Mouse (Mus musculus) urinary bladder, postnatal 4 days (tissue): Measurements from ENCODE around the gene Agbl5.
A peak's percentile ranks its signal among the peaks of the same experiment; 100 is the strongest.
"Not testable (repeated sequence)": the region's sequence is repeated elsewhere in the genome, so short reads cannot be mapped to it uniquely, and the experiment has no call there.

Source experiments
- DNase-seq, 2 experiments: peaks; one replicate each; pipeline ENCODE4 v3.0.0; 2021 to 2022; ENCODE audit warnings: low spot score in 2 of 2

The Agbl5 gene

GRCm38 (mm10) chr5:30888337-30889087, at the start of gene Agbl5:
Gene Agbl5 (plus strand): TSS chr5:30888694.
- DNase-seq: peak; percentile 93 to 94

DNA sequence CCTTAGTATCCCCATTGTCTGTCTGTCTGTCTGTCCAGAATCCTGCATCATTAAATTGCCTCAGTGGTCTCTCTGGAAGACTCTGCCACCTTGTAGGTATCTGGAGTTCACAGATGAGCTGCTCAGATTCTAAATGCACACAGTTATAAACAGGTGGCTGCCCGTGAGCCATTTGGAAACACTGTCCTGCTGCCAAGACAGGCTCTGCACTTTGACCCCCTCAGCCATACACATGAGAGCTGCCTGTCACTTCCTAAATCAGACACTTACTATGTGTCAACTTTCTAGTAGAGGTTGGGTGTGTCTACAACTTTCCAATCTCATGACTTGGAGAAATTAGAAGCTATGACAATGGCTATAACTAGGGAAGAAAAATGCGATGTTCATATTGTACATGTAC, 48.8 kb upstream of the Agbl5 start:
- DNase-seq: no peak

GRCm38 (mm10) chr5:30841896-30842295, 46.6 kb upstream of the Agbl5 start:
- DNase-seq: no peak

GRCm38 (mm10) chr5:30849891-30850555, 38.5 kb upstream of the Agbl5 start:
- no peak for DNase-seq

- no peak for DNase-seq
Measured at GRCm38 (mm10) chr5:30850556-30850925, 38.0 kb upstream of the Agbl5 start.

DNA sequence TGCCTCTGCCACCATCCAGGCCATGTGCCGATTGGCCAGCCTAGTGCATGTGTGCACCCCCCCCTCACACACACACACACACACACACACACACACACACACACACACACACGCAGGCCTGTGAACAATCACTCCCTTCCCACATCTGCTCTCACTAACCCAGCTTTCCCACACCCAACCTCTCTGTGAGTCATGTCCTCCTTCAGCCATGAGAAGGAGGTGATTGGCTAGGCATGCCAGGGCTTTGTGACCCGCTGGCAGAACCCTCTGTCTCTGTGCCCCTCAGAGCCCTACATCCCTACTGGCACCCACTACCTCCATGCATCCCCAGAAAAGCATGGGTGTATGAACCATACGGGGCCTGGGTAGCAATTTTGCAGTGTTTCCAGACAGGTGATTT, 35.0 kb upstream of the Agbl5 start:
- DNase-seq: no peak

DNA sequence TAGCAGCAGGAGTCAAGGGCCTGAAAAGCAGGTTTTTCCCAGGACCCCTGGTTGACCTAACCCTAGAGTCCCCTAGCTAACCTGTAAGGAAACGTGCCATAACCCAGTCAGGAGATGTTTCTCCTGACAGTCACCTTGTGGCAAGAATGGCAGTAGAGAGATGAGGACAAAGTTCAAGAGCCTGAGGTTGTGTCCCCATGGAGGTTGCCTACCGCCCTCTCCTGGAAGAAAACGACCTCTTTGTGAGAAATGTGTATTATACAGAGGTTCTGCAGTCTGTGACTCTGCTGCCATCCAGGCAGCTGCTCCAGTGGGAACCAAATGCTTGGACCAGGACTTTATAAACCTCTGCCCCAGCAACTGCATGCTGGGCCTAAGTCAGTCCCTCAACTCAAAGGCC, 32.8 kb upstream of the Agbl5 start:
- DNase-seq: no peak

DNA sequence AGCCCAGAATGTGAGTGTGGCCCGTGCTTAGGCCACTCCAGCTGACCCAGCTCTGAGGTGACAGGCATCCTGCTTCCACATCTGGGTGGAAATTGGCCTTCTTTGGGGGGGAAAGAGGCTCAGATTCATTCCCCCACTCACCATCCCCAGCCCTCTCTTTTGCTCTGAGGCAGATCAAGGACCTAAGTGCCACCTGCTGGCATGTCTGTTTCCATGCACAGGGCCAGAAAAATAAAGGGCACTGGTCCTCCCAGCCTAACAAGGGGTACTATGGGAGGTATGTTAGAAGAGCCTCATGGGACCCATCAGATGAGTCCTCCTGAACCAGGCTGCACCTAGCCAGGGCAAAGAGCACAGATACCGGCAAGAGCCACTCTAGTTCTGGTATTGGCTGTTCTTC, 32.4 kb upstream of the Agbl5 start:
- no peak for DNase-seq

- peak in 1 of 2 experiments; percentile 50 for DNase-seq
Measured at GRCm38 (mm10) chr5:30863852-30864251, 24.6 kb upstream of the Agbl5 start.

- DNase-seq: no peak
Measured at GRCm38 (mm10) chr5:30864322-30864721, 24.2 kb upstream of the Agbl5 start.

- DNase-seq: no peak
Measured at GRCm38 (mm10) chr5:30866871-30867270, 21.6 kb upstream of the Agbl5 start.

DNA sequence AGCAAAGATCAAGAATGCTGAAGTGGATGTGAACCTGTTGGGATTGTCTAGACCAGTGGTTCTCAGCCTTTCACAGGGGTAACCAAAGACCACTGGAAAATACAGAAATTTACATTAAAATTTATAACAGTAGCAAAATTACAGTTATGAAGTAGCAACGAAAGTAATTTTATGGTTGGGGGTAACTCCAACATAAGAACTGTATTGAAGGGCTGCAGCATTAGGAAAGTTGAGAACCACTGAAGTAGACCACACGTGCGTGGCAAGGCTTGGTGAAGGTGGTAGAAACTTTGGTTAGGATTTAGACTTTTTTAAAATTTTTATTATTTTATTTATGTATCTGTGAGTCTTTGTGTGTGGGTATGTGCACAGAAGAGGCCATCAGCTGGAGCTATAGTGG, 20.8 kb upstream of the Agbl5 start, which contains the start of gene Tmem214:
Gene Tmem214, plus strand, starts transcription at position 301 of the 400 bp plus-strand sequence.
- DNase-seq: no peak

DNA sequence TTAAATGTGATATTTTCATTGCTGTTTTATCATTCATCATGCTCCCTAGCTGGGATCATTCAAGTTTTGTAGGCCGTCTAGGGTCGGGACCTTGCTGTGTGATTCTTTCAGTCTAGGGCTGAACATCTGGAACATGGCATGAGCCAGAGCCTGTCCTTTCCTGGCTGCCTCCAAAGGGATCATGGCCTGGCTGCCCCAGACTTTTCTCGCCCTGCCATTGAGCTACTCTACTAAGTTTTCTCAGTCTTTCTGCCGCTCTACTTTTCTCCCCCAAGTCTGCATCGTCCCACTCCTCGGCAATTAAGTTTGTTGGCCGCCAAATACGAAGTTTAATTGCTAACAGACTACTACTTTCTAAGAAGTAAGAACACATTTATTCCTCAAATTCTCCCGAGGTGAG, 19.5 kb upstream of the Agbl5 start:
- no peak for DNase-seq

DNA sequence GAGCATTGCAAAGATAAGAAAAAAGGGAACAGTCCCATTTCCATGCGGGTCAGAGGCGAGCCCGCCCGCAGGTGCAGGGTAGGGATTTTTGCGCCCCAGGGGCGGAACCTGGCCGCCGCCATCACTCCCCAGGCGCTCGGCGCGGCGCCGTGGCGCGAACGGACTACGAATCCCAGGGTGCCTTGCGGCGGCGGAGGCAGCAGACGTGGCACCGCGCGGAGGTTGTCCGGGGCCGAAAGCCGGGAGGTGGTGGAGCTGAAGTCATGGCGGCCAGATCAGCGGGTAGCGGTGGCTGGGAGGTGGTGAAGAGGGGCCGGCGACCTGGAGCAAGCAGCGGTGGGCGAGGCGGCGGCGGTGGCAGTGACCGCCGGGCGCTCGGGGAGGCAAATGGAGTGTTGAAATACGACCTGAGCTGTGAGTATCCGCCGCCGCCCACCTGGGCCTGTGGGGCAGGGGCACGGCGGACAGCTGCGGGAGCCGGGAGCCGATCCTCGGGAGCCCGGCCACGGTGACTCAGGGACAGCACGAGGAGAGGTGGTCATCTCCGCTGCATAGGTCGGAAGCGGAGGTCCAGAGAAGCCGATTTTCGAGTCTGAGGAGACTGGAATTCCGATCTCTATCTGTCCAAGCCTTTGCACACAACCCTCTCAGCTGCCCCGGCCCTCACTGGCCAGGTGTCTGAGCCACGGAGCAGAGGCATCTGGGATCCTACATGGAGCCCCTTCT, 18.9 kb upstream of the Agbl5 start:
- peak; percentile 89 to 93 for DNase-seq

DNA sequence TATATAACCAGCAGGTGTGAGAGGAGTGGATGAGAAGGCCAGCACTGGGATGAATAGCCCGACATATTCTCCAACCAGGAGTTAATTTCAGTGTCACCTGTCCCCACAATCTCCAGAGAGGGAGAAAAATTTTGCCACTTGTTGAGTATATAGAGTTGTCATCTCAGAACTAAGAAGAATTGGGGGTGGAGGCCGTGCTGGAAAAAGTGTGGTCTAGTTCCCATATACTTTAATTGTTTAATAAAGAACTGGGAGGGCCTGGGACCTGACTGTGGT, 18.4 kb upstream of the Agbl5 start:
- no peak for DNase-seq

DNA sequence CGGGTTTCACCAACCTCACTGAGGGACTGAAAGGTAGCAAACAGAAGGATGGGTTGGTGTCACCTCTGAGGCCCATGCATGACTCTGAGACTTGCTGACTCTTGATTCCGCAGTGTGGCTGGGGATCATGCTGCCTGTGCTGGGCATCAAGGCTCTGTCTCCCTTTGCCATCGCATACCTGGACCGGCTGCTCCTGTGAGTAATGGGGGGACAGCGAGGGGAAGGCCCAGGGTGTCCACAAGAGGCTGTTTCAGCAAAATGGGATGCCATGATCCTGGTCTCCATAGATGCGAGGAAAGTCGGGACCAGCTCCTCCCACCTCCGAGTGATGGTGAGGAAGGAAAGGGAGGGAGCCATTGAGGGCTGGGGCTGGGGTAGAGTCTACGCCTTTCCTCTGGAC, 15.9 kb upstream of the Agbl5 start:
- DNase-seq: no peak

DNA sequence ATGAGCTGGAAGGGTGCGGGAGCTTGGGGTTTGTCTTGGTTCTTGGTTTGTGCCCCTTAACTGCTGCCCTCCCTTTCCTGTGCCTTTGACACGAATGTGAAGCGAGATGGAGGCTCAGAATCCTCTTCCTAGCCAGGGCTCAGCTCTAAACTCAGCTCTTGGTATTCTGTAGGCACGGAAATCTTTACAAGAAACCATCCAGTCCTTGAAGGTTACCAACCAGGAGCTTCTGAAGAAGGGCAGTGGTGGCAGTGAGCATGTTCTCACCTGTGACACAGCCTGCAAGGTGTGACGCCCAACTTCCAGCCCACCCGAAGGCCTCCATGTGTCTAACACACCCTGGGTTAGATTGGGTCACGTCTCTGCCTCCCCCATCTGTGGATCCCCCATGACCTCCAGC, 14.1 kb upstream of the Agbl5 start:
- no peak for DNase-seq

DNA sequence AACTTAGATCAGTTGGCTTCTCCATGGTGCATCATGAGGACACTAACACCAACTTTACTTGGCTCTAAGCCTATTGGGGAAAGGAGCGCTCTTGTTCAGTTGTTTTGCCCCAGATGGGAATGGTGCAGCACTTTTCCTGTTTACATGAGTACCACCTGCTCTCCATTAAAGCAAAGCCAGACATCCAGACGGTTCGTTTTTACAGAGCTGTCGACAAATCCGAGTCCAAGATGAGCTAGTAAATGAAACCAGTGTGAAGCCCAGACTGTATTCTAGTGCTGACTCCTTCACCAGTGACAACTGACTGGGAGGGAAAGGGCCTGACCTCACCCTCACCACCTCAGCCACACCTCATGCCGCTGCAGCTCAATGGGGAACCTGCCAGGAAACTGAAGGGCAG, 9.9 kb upstream of the Agbl5 start:
- no peak for DNase-seq

- no peak for DNase-seq
Measured at GRCm38 (mm10) chr5:30879347-30879943, 9.0 kb upstream of the Agbl5 start.

GRCm38 (mm10) chr5:30881839-30882238, 6.7 kb upstream of the Agbl5 start:
- DNase-seq: not testable (repeated sequence)

DNA sequence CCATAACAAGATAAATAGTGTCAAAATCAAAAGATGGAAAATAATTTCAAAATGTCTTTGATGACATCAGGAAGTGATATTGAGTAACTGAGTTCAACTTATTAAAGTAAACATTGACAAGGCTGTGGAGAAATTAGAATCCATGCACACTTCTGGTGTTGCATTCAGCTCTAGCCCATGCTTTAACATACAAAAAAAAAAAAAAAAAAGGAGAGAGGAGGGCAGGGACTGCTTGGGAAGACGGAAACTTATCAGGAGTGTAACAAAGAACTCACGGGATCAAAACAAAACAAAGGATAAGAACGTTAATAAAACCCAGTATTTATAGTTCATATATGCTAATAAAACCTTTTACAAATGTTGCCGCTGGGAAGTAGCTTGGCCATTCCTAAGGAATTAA, 2.3 kb upstream of the Agbl5 start:
- DNase-seq: no peak

DNA sequence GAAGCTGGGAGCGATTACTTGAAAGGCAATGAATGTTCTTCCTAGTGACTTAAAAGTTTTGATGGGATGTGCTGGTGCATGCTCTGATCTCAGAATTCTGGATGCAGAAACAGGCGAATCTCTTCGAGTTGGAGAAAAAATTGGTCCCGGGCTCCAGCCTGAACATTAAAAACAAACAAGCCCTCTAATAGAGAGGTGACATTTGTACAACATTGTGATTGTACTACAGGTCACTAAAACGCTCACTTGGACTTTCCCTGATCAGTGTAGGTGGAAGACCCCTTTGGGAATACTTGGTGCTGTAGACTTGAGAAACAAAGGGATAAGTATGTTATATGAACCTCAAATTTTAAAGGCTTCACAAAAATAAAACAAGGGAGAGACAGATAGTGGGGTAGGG, 1.8 kb upstream of the Agbl5 start:
- no peak for DNase-seq

DNA sequence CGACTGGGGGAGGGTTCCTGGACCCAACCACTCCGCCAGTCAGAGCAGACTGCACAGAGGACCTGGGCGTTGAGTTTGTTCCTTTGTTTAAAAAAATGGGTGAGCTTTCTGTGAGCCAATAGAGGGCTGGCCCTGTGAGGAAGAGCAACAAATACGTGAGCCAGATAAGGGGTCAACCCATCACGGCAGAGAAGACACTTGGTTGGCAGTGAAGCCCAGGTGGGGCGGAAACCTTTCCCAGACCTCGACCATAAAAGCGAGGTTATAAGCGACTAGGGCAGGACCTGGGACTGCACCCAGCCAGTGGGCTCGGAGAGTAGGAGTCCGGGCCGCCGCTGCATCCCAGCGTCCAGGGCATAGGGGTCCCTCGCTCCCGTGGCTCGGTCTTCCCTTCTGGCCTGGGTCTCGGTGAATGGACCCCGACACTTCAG, 1.1 kb upstream of the Agbl5 start:
- DNase-seq: peak in 1 of 2 experiments; percentile 62
